Mouse (Mus musculus) adrenal gland, postnatal 10 days (tissue): ENCODE results near the gene Nid1. TPM values are rescaled to one million over a fixed set of nuclear protein-coding genes. Genes with fewer than 3 reads are reported as not detected.
A peak's percentile ranks its signal among the peaks of the same experiment; 100 is the strongest.
"Not testable (repeated sequence)": the region's sequence is repeated elsewhere in the genome, so short reads cannot be mapped to it uniquely, and the experiment has no call there.

Source experiments
- DNase-seq: peaks from one replicate; pipeline ENCODE4 v3.0.0; 2021; ENCODE audit warnings: mixed read lengths
- total RNA-seq, 2 experiments: library from RNA; stranded (reverse); gene quantifications; 2 replicates each; pipeline ENCODE4 v1.2.3; 2021

Gene Nid1
- total RNA-seq, 2 experiments from 2014 or later = 148 to 150 TPM

- DNase-seq = not testable (repeated sequence)
Observed at GRCm38 (mm10) chr13:13453332-13453731, 16.0 kb downstream of the Nid1 start.

DNA sequence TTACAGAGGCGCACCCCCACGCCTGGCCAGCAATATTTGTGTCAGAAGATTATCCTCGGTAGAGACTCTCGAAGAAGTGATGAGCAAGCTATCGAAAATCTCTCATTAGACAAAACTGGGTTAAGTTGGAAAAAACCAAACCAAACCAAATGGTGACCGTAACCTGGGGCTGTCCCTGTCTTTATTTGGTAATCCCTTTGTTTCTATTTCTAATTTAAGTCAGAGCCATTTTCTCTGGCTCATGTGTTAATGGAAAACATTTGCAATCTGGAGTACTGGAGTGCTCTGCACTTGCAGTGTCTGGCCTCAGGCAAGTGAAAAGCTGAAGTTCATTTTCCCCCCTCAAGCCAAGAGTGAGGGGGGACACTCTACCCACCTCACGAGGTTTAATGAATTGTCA is 16.9 kb downstream of the Nid1 start:
- not testable (repeated sequence) for DNase-seq

DNA sequence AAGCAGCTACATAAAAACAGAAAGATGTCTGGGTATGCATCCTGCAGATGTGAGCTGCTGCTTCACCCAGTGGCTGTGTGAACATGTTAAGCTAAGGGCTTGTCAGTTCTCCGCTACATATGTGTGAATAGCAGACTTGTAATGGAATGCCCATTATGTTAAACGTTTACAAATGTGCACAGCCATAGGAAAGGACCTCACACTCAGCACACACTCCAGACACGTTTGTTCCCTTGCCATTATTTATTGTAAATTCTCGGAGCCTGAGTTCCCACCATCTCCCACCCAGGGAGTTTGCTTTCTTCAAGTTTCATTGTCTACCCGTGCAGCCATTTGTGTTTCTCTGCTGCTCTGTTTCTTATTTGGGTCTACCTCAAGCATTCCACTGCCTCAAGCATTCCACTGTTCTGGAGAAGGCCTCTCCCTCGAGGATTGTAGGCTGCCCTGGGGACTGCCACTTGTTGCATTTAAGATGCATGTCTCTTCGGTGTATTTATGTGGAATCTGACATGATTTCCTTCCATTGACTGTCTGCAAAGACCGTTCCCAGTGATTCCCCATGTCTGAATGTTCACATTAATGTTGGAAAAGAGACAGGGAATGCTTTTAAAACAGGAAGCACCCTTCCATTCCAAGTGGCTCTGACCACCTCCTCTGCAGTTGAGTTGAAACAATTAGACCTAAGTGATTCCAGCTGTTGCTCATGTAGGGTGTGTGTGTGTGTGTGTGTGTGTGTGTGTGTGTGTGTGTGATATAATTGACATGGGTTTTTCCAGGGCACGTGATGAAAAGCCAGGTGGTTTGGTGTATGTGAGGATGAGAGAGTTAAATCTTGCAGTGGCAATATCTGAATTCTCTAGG is 18.5 kb downstream of the Nid1 start:
- DNase-seq = not testable (repeated sequence)

DNA sequence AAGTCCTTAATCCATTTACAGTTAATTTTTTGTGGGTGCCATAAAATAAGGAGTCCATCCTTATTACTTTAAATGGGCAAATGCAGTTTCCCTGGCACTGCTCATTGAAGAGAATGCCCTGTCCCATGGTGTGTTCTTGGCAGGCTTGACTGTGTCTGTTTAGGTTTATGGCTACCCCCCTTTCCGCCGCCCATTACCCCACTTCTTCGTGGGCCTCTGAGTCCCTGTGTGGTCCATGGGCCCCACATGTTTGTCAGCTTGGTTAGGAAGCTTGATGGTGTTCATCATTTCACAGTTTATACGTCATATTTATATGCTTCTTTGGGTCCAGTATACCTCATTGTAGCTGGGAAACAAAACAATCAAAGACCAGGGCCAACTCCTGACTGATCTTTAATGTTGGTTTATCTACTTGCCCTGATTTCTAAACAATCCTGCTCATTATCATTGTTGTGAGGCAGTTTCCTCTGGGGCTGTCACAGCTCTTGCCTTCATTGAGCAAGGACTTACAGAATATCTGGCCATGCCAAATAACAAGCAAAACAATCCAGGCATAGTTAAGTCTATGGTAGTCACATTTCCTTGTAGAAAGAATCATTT is 20.9 kb downstream of the Nid1 start:
- DNase-seq = no peak

DNA sequence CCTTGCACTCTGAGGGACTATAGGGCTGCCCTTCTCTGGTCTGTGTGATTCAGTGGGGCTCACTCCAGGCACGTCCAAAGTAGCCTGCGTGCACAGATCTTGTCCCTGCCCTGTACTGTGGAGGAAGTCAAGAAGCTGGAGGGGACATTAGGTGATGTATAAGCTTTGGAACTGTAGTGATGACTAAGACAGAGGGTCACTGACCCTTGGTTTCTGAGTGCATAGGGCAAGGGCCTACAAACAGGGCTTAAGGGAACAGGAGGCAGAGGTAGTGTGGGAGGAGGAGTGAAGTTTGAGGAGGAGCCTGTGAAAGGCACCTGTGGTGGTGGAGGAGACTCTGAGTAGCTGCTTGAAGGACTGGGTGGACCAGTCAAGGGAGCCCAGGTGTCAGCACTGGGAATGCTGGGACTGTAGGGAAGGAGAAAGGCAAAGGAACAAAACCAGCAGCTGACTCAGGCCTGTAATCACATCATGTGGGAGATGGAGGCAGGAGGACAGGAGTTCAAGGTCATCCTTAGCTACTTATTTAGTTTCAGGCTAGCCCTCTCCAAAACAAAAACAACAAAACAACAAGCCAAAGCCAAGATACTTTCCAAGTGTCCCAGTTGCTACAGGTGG is 23.3 kb downstream of the Nid1 start:
- DNase-seq = no peak

- no peak for DNase-seq
Observed at GRCm38 (mm10) chr13:13461446-13462192, 24.3 kb downstream of the Nid1 start.

DNA sequence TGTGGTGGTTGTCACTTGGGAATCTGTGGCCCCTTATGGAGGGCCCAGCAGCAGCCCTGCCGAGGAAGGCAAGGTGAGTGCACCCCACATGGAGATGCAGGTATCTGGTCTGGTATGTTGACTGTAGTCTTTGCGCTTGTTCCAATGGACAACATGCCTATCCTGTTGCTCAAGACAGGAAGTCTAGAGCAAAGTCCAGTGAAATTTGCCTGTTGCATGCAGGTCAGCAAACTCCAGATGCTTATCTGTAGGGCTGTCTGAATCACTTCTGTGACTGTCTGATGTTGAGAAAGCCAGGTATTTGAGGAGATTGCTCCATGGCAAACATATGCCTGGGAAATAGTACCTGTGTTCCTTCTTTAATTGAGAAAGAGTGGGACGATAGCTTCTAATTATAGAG is 26.6 kb downstream of the Nid1 start:
- no peak for DNase-seq

DNA sequence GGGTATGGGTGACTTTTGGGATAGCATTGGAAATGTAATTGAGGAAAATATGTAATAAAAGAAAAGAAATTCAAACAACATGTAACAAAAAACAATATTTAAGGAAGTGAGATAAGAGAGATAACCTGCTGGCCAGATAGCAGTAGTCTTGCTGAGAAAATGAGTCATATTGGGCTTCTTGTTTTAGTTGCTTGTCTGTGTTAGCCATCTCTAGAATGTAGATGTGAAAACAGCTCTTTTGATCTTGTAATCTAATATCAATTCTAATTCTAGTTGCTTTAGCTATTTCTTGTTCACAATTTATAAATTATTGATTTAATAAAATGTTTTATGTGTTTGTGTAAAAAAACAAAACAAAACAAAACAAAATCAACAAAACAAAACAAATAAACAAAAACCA is 29.9 kb downstream of the Nid1 start:
- DNase-seq = not testable (repeated sequence)

DNA sequence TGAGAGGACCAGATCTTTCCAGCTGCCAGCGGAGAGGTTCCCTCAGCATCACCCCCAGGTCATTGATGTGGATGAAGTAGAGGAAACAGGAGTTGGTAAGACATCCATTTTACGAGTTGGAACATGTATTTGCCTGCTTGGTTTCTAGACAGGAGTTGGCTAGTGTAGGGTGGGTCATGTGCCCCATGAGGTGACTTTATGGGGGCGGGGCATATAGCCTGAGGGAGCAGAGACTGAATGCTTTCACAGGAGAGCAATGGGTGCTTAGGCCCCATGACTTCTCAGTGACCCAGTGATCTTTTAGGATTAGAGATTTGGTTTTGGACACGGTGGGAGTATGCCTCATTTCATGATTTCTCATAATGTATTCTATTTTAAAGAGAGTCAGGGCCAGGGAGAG is 31.2 kb downstream of the Nid1 start:
- no peak for DNase-seq

GRCm38 (mm10) chr13:13471334-13471757 is 34.0 kb downstream of the Nid1 start:
- no peak for DNase-seq

GRCm38 (mm10) chr13:13474464-13474863 is 37.1 kb downstream of the Nid1 start:
- DNase-seq = not testable (repeated sequence)

DNA sequence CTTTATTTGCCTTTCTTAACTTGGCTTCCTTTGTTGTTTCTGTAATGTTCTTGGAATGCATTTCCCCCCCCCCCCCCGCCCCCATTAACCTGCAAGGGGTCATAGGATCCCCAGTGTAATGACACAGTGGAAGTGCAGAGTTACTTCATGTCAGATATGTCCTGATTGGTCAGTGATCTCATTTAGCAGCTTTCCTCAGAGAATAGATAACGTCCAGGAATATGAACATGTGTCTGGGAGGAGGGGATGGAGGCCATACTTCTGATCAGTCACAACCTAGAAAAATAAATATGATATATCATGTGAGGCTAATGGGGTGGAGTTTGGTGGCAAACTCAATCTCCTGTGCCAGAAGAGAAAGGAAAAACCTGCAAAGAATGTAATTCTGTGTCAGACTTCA is 37.6 kb downstream of the Nid1 start:
- DNase-seq = no peak

GRCm38 (mm10) chr13:13476568-13476967 is 39.2 kb downstream of the Nid1 start:
- no peak for DNase-seq

GRCm38 (mm10) chr13:13477046-13477445 is 39.7 kb downstream of the Nid1 start:
- DNase-seq = no peak

DNA sequence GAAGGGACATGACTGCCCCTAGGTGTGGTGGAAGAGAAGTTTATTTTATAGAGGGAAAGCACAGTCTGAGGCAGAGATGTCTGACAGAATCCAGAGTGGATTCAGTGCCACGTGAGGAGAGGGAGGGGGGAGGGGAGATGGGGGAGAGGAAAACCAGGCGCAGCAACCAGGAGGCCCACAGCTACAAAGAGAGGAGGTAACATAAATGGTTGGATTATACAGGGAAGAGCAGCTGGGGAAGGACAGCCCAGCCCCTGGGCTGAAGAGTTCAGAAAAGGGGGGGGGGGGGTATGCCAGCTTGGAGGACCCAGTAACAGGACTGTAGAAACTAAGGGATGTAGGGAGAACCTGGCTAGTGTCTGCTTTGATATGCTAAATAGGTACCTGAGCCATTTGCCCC is 42.6 kb downstream of the Nid1 start:
- DNase-seq = no peak

GRCm38 (mm10) chr13:13481033-13481432 is 43.7 kb downstream of the Nid1 start:
- peak; percentile 35 for DNase-seq

DNA sequence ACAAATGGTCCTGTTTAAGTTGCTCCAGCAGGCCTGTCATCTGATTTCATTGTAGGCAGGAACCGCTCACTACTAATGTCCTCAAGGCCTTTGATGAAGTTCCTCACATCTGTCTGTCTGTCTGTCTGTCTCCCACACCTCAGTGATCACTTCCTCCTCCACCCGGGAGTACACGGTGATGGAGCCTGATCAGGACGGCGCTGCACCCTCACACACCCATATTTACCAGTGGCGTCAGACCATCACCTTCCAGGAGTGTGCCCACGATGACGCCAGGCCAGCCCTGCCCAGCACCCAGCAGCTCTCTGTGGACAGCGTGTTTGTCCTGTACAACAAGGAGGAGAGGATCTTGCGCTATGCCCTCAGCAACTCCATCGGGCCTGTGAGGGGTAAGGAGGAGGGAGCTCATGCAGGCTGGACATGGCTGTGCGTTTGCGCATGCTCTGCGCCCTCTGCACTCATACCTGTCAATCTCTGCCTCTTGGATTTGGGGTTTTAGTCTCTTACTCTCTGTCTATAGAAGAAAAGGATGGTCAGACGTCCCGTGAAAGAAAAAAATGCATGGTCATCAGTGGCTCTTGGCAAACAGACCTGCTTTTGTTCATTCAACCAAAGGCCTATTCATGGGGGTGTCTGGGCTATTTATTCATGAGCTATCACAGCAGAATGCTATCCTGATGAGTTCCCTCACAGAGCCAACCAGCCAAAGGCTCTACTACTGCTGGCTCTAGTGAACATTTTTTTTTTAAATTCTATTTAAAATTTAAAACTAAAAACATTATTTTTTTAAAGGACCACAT is 44.7 kb downstream of the Nid1 start:
- no peak for DNase-seq

DNA sequence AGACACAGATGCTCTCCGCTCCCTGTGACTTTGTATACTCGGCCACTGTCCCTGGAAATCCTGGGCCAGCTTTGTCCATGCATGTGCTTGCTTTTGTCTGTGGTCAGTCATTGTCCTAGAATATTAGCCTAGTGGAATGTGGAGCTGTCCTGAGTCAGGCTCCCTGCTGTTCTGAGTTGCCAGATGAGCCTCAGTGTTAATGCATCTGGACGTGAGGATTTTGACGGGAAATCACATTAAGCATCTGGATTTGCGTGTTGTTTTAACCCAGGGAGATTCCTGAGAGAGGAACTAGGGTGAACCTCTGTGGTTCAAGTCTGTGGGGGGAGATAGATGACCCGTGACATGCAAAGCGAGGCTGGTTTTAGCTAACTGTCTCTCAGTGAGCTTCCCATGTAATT is 47.0 kb downstream of the Nid1 start:
- DNase-seq = no peak

DNA sequence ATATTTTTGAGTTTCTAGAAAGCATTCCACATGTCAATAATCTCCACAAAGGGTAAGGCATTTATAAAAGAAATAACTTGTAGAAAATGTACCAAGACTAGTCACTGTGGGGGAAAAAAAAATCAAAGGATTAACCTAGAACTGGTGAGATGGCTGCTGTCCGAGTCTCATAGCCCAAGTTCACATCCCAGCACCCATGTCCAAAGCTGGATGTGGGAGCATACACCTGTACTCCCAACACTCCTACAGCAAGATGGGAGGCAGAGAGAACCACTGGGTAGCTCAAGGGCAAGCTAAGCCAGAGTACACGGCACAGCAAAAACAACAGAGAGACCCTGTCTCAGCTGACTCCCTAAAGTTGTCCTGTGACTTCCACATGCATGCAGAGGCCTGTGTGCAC is 47.5 kb downstream of the Nid1 start:
- DNase-seq = no peak

GRCm38 (mm10) chr13:13485682-13486081 is 48.3 kb downstream of the Nid1 start:
- no peak for DNase-seq

- no peak for DNase-seq
Observed at GRCm38 (mm10) chr13:13487851-13488250, 50.5 kb downstream of the Nid1 start.

GRCm38 (mm10) chr13:13489861-13490260 is 52.5 kb downstream of the Nid1 start:
- DNase-seq = no peak
